Mouse (Mus musculus) right cerebral cortex, adult 18-20 months (tissue): ENCODE data around the gene Spin2d.
"Not testable (repeated sequence)": the region's sequence is repeated elsewhere in the genome, so short reads cannot be mapped to it uniquely, and the experiment has no call there.

Experiments
- DNase-seq: peaks from one replicate; pipeline ENCODE4 v3.0.0; 2022; ENCODE audit warnings: mixed read lengths

The Spin2d gene

GRCm38 (mm10) chrX:73176889-73177288, at the start of gene Spin2d:
Gene Spin2d, minus strand, starts transcription at chrX:73176989.
- DNase-seq = not testable (repeated sequence)

- DNase-seq = no peak
Observed at GRCm38 (mm10) chrX:73225365-73225764, 48.6 kb upstream of the Spin2d start.

GRCm38 (mm10) chrX:73213819-73214564, 37.2 kb upstream of the Spin2d start, which contains the start of gene Xlr4b:
Gene Xlr4b, plus strand, starts transcription at chrX:73214333.
- DNase-seq = not testable (repeated sequence)

- DNase-seq = peak; percentile 20
Observed at GRCm38 (mm10) chrX:73191934-73192333, 15.1 kb upstream of the Spin2d start, which contains the start of gene Xlr3b. Gene Xlr3b, plus strand, starts transcription at chrX:73192207.

- not testable (repeated sequence) for DNase-seq
Observed at GRCm38 (mm10) chrX:73149350-73149749, 27.4 kb downstream of the Spin2d start, which contains the start of gene DXBay18. Gene DXBay18, minus strand, starts transcription at chrX:73149450.

- not testable (repeated sequence) for DNase-seq
Observed at GRCm38 (mm10) chrX:73148496-73148895, 28.3 kb downstream of the Spin2d start, which contains the start of gene Xlr5b. Gene Xlr5b, plus strand, starts transcription at chrX:73148796.

GRCm38 (mm10) chrX:73143218-73143618, 33.6 kb downstream of the Spin2d start:
- not testable (repeated sequence) for DNase-seq
